Mouse (Mus musculus) megakaryocyte progenitor cell, adult 5-6 weeks (primary cell): ENCODE data around the gene Slc39a7. TPM values are rescaled to one million over a fixed set of nuclear protein-coding genes. Genes with fewer than 3 reads are reported as not detected.
"Not testable (repeated sequence)": the region's sequence is repeated elsewhere in the genome, so short reads cannot be mapped to it uniquely, and the experiment has no call there.

Experiments
- ATAC-seq: replicated peaks from 2 replicates; pipeline ENCODE4 v1.8.0; 2016; ENCODE audit warnings: mild to moderate bottlenecking, moderate TSS enrichment, inconsistent platforms; ENCODE audit not compliant: poor library complexity
- total RNA-seq, 2 experiments: library from RNA; stranded (forward) in 1 of 2; stranded (reverse) in 1 of 2; fragments of 157-497, 149-512 nt in 1 of 2; fragments of 200-1000 nt in 1 of 2; gene quantifications; 2 replicates each; pipeline versions ENCODE4 v1.2.3 to v1.2.4; 2015 to 2017

Slc39a7 gene
- total RNA-seq, 2 experiments from 2014 or later: 6.2 to 107 TPM

DNA sequence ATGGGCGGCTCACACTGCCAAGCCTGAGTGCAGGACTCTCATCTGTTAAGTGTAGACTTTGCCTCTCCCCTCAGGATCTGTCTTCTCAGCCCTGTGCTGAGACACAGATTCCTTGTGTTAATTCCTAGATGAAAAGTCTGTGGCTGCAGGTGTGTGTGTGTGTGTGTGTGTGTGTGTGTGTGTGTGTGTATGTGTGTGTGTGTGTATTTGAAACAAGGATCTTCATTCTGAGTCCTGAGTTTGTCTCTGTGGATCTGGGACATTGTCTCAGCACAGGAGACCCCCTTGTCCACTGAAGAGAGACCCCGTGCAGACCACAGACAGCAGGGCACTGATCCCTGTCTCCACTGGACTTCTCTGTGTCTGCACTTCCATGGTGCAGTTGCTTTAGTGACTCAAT lies 30.7 kb downstream of the Slc39a7 start:
- ATAC-seq: not testable (repeated sequence)

DNA sequence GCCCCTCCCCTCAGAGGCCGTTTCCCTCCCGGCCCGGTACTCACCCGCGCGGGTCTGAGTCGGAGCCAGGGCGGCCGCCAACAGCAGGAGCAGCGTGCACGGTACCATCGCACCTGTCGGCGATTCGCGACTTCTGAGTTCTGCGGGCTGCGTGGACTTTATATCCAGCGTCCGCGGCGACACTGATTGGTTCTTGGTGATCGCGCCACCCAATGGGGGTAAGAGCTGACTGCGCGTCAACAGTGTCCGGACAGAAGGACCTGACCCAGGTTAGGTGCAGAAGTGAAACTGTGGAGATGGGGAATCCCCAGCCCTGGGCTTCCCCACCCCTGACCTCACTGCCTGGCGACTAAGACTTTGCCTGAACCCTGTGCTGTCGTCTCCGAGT lies 31.3 kb downstream of the Slc39a7 start, which contains the start of gene H2-K1:
Gene H2-K1, minus strand, starts transcription at position 198 of the 388 bp plus-strand sequence.
- peak; percentile 98 for ATAC-seq

GRCm38 (mm10) chr17:33999341-34000149 lies 31.9 kb downstream of the Slc39a7 start:
- ATAC-seq: peak; percentile 5; the same call in 1 of the 2 replicates

GRCm38 (mm10) chr17:33998697-33999096 lies 32.8 kb downstream of the Slc39a7 start:
- ATAC-seq: not testable (repeated sequence)

GRCm38 (mm10) chr17:33997025-33997424 lies 34.5 kb downstream of the Slc39a7 start:
- not testable (repeated sequence) for ATAC-seq

DNA sequence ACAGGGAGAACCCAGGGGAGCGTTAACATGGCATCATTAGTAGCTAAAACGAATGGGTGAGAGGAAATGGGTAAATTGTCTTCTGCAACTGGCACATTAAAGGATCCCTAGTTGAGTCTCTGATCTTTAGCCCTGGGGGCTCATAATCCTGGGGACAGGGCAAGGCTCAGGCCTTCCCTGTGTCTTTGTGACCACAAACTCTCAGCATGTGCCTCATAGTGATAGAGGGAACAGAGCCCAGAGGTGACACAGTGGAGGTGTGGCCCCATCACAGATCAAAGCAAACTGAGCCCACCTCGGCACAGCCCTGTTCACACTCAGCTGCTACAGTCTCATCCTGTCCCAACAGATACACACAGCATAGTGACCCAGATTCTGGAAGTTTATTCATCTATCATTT lies 35.8 kb downstream of the Slc39a7 start:
- no peak for ATAC-seq

- no peak for ATAC-seq
Observed at GRCm38 (mm10) chr17:33994959-33995358, 36.5 kb downstream of the Slc39a7 start.

GRCm38 (mm10) chr17:33991788-33992664 lies 39.5 kb downstream of the Slc39a7 start:
- ATAC-seq: peak; percentile 91

DNA sequence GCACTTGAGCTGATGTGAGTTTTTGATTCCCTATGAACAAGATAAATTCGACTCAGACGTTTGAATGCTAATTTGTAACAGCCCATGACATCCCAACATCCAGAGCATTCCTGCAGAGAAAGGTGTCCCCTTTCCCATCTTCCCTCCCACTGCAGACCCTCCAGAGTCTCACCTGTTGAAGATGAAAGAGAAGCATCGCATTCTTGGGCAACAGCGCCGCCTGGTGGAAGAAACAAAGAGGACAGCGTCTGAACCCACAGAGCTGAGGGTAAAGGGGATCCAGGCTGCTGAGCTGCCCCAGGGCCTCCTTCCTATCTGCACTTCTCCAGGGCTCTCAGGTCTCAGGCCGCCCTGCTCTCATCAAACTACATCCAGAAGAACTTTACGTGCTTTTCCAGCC lies 49.3 kb downstream of the Slc39a7 start:
- not testable (repeated sequence) for ATAC-seq

- ATAC-seq: peak; percentile 78
Observed at GRCm38 (mm10) chr17:33981192-33981909, 50.1 kb downstream of the Slc39a7 start.

- no peak for ATAC-seq
Observed at GRCm38 (mm10) chr17:33980181-33981035, 51.1 kb downstream of the Slc39a7 start.

DNA sequence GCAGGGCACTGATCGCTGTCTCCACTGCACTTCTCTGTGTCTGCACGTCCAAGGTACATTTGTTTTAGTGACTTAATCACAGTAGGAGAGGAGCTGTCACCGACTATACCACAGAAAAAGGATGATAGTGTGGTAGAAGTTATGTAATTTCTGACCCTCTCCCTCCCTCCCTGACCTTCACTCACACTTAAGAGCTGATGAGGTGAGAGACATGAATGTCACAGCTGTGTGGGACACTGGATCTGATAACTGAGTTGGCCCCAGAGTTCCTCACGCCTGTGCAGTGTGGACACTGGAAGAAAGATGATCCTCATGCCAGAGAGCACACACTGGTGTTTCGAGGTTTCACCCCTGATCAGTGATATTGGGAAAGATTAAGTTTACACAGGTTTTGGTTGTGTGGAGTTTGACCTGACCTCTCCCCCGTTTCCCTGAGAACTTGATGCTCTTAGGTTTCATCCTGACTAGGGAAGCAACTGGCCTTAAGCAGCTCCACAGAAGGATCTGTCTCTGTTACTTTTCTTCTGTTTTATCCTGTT lies 51.9 kb downstream of the Slc39a7 start:
- no peak for ATAC-seq

DNA sequence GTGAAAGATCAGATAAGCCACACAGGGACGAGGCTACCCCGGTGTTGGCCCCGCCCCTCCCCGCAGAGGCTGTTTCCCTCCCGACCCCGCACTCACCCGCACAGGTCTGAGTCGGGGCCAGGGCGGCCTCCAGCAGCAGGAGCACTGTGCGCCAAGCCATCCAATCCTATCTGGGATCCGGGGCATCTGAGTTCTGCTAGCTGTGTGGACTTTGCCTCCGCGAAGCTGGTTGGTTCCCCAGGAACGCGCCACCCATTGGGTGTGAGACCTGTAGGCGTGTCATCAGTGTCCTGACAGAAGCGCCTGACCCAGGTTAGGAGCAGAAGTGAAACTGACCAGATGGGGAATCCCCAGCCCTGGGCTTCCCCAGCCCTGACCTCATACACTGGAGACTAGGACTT lies 52.9 kb downstream of the Slc39a7 start:
- ATAC-seq: peak; percentile 89

Other genes with a start within 250 kb of the Slc39a7 start
Only the 30 nearest of the 33 such genes appear.
- 1,132 and 1,209 TPM in 2 replicates for gene Rps28, start 207.1 kb downstream of the Slc39a7 start, total RNA-seq (2015)
- 2,303 and 3,173 TPM in 2 replicates for gene Rps28, start 207.1 kb downstream of the Slc39a7 start, total RNA-seq (2017)
- gene Ndufa7, start 207.1 kb downstream of the Slc39a7 start, total RNA-seq (2015): 161 and 174 TPM in 2 replicates
- 122 and 151 TPM in 2 replicates for gene Ndufa7, start 207.1 kb downstream of the Slc39a7 start, total RNA-seq (2017)
- 31.3 and 37.7 TPM in 2 replicates for gene Cd320, start 188.6 kb downstream of the Slc39a7 start, total RNA-seq (2015)
- 18.8 and 31.9 TPM in 2 replicates for gene Cd320, start 188.6 kb downstream of the Slc39a7 start, total RNA-seq (2017)
- gene Gm7029, start 157.8 kb downstream of the Slc39a7 start, total RNA-seq (2015): 2.2 TPM in 1 of 2 replicates, not detected in the other
- gene Gm7029, start 157.8 kb downstream of the Slc39a7 start, total RNA-seq (2017): not detected in 2 replicates
- 6.6 and 10.8 TPM in 2 replicates for gene Kifc1, start 141.0 kb downstream of the Slc39a7 start, total RNA-seq (2015)
- 28.6 and 30.3 TPM in 2 replicates for gene Kifc1, start 141.0 kb downstream of the Slc39a7 start, total RNA-seq (2017)
- gene Platr17, start 126.5 kb downstream of the Slc39a7 start, total RNA-seq (2015): 0.17 and 0.37 TPM in 2 replicates
- gene Platr17, start 126.5 kb downstream of the Slc39a7 start, total RNA-seq (2017): 0.29 and 1.4 TPM in 2 replicates
- gene Daxx, start 122.3 kb downstream of the Slc39a7 start, total RNA-seq (2015): 35.7 and 44.5 TPM in 2 replicates
- 28.7 and 32.1 TPM in 2 replicates for gene Daxx, start 122.3 kb downstream of the Slc39a7 start, total RNA-seq (2017)
- 51.0 and 56.8 TPM in 2 replicates for gene Tapbp, start 115.8 kb downstream of the Slc39a7 start, total RNA-seq (2015)
- gene Tapbp, start 115.8 kb downstream of the Slc39a7 start, total RNA-seq (2017): 47.6 and 48.0 TPM in 2 replicates
- 10.0 and 11.5 TPM in 2 replicates for gene Zbtb22, start 115.8 kb downstream of the Slc39a7 start, total RNA-seq (2015)
- gene Zbtb22, start 115.8 kb downstream of the Slc39a7 start, total RNA-seq (2017): 13.3 and 19.2 TPM in 2 replicates
- 20.3 and 22.7 TPM in 2 replicates for gene Rgl2, start 102.1 kb downstream of the Slc39a7 start, total RNA-seq (2015)
- gene Rgl2, start 102.1 kb downstream of the Slc39a7 start, total RNA-seq (2017): 37.9 and 47.9 TPM in 2 replicates
- 124 and 132 TPM in 2 replicates for gene Pfdn6, start 91.3 kb downstream of the Slc39a7 start, total RNA-seq (2015)
- gene Pfdn6, start 91.3 kb downstream of the Slc39a7 start, total RNA-seq (2017): 144 and 218 TPM in 2 replicates
- 43.7 and 53.1 TPM in 2 replicates for gene Wdr46, start 91.0 kb downstream of the Slc39a7 start, total RNA-seq (2015)
- 64.4 and 65.4 TPM in 2 replicates for gene Wdr46, start 91.0 kb downstream of the Slc39a7 start, total RNA-seq (2017)
- gene B3galt4, start 80.2 kb downstream of the Slc39a7 start, total RNA-seq (2015): 1.1 and 2.7 TPM in 2 replicates
- 5.8 and 7.6 TPM in 2 replicates for gene B3galt4, start 80.2 kb downstream of the Slc39a7 start, total RNA-seq (2017)
- gene Vps52, start 75.9 kb downstream of the Slc39a7 start, total RNA-seq (2015): 16.6 and 19.1 TPM in 2 replicates
- gene Vps52, start 75.9 kb downstream of the Slc39a7 start, total RNA-seq (2017): 13.7 and 15.7 TPM in 2 replicates
- gene Rps18, start 75.7 kb downstream of the Slc39a7 start, total RNA-seq (2015): 3,964 and 4,103 TPM in 2 replicates
- 1,202 and 1,622 TPM in 2 replicates for gene Rps18, start 75.7 kb downstream of the Slc39a7 start, total RNA-seq (2017)
- 914 and 1,011 TPM in 2 replicates for gene H2-K1, start 31.3 kb downstream of the Slc39a7 start, total RNA-seq (2015)
- 697 and 748 TPM in 2 replicates for gene H2-K1, start 31.3 kb downstream of the Slc39a7 start, total RNA-seq (2017)
- 8.1 and 9.6 TPM in 2 replicates for gene Ring1, start 7.0 kb downstream of the Slc39a7 start, total RNA-seq (2015)
- gene Ring1, start 7.0 kb downstream of the Slc39a7 start, total RNA-seq (2017): 9.8 and 12.7 TPM in 2 replicates
- gene H2-Ke6, start 3.6 kb downstream of the Slc39a7 start, total RNA-seq (2015): 61.7 and 65.6 TPM in 2 replicates
- 36.6 and 46.5 TPM in 2 replicates for gene H2-Ke6, start 3.6 kb downstream of the Slc39a7 start, total RNA-seq (2017)
- gene Rxrb, start 130 bp upstream of the Slc39a7 start, total RNA-seq (2015): 22.1 and 22.2 TPM in 2 replicates
- gene Rxrb, start 130 bp upstream of the Slc39a7 start, total RNA-seq (2017): 34.2 and 42.6 TPM in 2 replicates
- gene Col11a2, start 7.8 kb upstream of the Slc39a7 start, total RNA-seq (2015): 0.83 and 0.94 TPM in 2 replicates
- 1.9 and 3.1 TPM in 2 replicates for gene Col11a2, start 7.8 kb upstream of the Slc39a7 start, total RNA-seq (2017)
- gene H2-Oa, start 60.7 kb upstream of the Slc39a7 start, total RNA-seq (2015): 7.7 and 9.6 TPM in 2 replicates
- gene H2-Oa, start 60.7 kb upstream of the Slc39a7 start, total RNA-seq (2017): 2.7 TPM in 2 replicates
- 72.0 and 74.5 TPM in 2 replicates for gene H2-DMa, start 87.9 kb upstream of the Slc39a7 start, total RNA-seq (2015)
- gene H2-DMa, start 87.9 kb upstream of the Slc39a7 start, total RNA-seq (2017): 56.5 and 61.1 TPM in 2 replicates
- gene Brd2, start 91.0 kb upstream of the Slc39a7 start, total RNA-seq (2015): 269 and 306 TPM in 2 replicates
- gene Brd2, start 91.0 kb upstream of the Slc39a7 start, total RNA-seq (2017): 260 and 284 TPM in 2 replicates
- gene H2-DMb2, start 111.6 kb upstream of the Slc39a7 start, total RNA-seq (2015): 3.9 and 5.8 TPM in 2 replicates
- 6.7 and 8.5 TPM in 2 replicates for gene H2-DMb2, start 111.6 kb upstream of the Slc39a7 start, total RNA-seq (2017)
- gene H2-DMb1, start 121.4 kb upstream of the Slc39a7 start, total RNA-seq (2015): 36.2 and 39.4 TPM in 2 replicates
- 47.0 and 60.3 TPM in 2 replicates for gene H2-DMb1, start 121.4 kb upstream of the Slc39a7 start, total RNA-seq (2017)
- gene Tap1, start 155.9 kb upstream of the Slc39a7 start, total RNA-seq (2015): 27.6 and 30.5 TPM in 2 replicates
- gene Tap1, start 155.9 kb upstream of the Slc39a7 start, total RNA-seq (2017): 62.5 and 82.8 TPM in 2 replicates
- 112 and 120 TPM in 2 replicates for gene Psmb9, start 156.1 kb upstream of the Slc39a7 start, total RNA-seq (2015)
- 122 and 126 TPM in 2 replicates for gene Psmb9, start 156.1 kb upstream of the Slc39a7 start, total RNA-seq (2017)
- gene Psmb8, start 166.0 kb upstream of the Slc39a7 start, total RNA-seq (2015): 289 and 290 TPM in 2 replicates
- gene Psmb8, start 166.0 kb upstream of the Slc39a7 start, total RNA-seq (2017): 461 and 471 TPM in 2 replicates
- 8.5 and 17.1 TPM in 2 replicates for gene Tap2, start 171.8 kb upstream of the Slc39a7 start, total RNA-seq (2015)
- gene Tap2, start 171.8 kb upstream of the Slc39a7 start, total RNA-seq (2017): 54.6 and 67.9 TPM in 2 replicates
- gene H2-Ob, start 207.2 kb upstream of the Slc39a7 start, total RNA-seq (2015): 6.6 and 13.1 TPM in 2 replicates
- gene H2-Ob, start 207.2 kb upstream of the Slc39a7 start, total RNA-seq (2017): 3.7 and 8.6 TPM in 2 replicates